Mouse (Mus musculus) neural tube, embryonic 12.5 days (tissue): ENCODE results near the gene Dus4l. TPM values are rescaled to one million over a fixed set of nuclear protein-coding genes. Genes with fewer than 3 reads are reported as not detected.

Experiments
- polyA plus RNA-seq: library from polyadenylated mRNA; unstranded; fragments of >200 nt; fragmentation: Nextera tagmentation; extraction: Ambion mirVana; gene quantifications from 2 replicates; pipeline ENCODE4 v1.2.1, GENCODE M21; 2016

The Dus4l gene
- polyA plus RNA-seq, 1 experiment from 2014 or later, result 5.9 TPM

Other genes starting within 250 kb of the Dus4l start
- 13.2 and 15.6 TPM in 2 replicates for gene Cbll1, start 155.2 kb downstream of the Dus4l start, polyA plus RNA-seq
- gene Slc26a4, start 94.9 kb downstream of the Dus4l start, polyA plus RNA-seq, result 0.06 TPM in 1 of 2 replicates, not detected in the other
- gene Bcap29, start 20.2 kb downstream of the Dus4l start, polyA plus RNA-seq, result 28.1 and 29.4 TPM in 2 replicates
- gene Cog5, start within 50 bp of the Dus4l start, polyA plus RNA-seq, result 35.7 and 36.0 TPM in 2 replicates
- 8.9 and 9.8 TPM in 2 replicates for gene Gpr22, start 59.1 kb upstream of the Dus4l start, polyA plus RNA-seq